Mouse (Mus musculus) adrenal gland, adult 10 weeks (tissue): ENCODE results near the gene Zfp52. TPM values are rescaled to one million over a fixed set of nuclear protein-coding genes. Genes with fewer than 3 reads are reported as not detected.

Experiments
- polyA plus RNA-seq: library from polyadenylated mRNA; stranded (reverse); fragments of 350-450 nt; fragmentation: Illumina TruSeq; extraction: RNeasy Lipid Tissue Mini Kit (QIAGEN cat#74804); gene quantifications from one replicate; pipeline ENCODE4 v1.2.3, GENCODE M21; 2014; ENCODE audit warnings: low read depth, low replicate concordance

Zfp52 gene
- 230 TPM for polyA plus RNA-seq

DNA sequence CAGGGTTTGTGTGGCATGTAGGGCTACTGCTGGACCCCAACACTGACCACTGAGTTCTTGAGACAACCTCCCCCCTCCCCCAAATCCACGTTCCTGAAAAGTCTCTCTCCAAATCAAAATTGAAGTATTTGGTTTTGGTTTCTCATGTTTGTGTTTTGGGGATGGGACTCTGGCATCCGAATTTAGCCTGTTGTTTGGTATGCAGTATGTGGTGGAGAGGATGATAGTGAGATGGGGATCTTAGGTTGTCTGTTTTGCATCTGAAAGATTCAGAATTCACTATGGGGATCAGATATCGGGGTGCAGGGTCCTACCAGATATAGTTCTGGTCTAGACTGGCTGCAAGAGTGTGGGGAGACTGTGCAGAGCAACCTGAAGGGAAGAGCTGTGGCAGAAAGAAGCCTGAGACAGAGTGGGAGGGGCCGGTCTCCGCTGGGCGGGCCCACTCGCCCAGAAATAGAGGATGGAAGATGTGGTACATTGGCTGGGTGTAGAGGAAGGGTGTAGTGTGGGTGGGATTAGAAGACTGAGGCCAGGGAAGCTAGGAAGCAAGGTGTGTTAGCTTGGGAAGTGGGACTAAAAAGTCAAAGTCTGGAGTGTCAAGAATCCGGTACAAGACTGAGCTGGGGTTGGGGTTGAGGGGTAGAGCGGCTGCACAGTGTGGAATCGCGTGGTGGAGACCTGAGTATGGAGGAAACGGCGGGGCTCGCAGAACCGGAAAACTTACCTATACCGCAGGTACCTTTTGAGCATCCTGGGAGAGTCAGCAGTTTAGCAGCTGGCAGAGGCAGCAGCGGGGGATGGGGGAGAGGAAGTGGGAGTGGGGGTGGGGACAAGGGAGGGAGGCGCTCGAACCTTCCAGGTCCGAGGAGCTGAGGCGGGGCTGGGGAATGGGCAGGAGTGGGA is at the start of gene Zfp52:
Gene Zfp52, plus strand, starts transcription at position 444 of the 906 bp plus-strand sequence.

DNA sequence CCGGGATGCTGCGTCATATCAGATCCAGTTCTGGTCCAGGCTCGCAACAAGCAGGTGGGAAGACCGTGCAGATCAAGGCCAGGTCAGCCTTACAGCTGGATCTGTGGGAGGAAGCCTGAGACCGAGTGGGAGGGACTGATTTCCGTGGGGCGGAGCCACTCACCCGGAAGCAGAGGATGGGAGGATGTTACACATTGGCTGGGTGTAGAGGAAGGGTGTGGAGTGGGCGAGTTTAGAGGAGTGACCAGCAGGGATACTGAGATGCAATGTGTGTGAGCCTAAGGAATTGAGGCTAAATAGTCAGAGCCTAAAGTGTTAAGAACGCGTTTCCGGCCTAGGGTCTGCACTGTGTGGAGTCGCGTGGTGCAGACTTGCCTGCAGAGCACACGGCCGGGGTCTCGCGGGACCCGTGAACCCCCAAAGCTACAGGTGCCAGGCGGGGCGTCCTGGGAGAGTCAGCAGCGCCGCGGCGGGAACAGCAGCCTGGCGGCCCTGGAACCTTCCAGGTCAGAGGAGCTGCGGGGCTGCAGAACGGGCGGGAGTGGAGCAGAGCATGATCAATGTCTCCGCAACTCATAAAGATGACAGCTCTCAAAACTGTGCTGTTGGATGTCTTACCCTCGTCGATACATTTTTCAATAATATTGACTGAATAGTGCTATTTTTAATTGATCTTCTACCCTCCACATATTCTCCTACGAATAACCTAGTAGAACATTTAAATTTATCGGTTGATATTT is 46.4 kb upstream of the Zfp52 start, which contains the start of gene Zfp53:
Gene Zfp53, plus strand, starts transcription at position 239 of the 740 bp plus-strand sequence.

DNA sequence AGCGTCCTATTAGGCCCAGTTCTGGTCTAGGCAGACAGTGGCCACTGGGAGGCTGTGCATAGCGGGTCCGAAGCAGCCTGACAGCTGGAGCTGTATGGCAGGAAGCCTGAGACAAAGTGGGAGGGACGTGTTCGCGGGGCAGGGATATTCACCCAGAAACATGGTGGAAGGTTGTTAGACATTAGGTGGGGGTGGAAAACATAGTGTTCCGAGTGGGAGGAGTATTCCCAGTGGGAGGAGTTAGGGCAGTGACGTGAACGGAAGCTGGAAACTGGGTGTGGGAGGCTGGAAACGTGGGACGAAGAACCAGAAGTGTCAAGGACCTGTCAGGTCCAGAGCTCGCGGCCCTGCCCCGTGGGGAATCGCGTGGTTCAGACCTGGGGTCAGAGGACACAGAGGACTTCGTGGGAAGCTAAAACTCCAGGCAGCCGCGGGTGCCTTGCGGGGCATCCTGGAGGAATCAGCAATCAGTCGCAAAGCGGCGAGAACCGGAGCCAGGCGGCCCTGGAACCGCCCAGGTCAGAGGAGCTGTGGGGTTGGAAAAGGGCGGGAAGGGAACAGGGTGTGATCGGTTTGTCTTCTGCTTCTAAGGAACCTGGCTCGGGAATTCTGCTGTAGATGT is 31.5 kb downstream of the Zfp52 start, which contains the start of gene Zfp948:
Gene Zfp948, plus strand, starts transcription at position 281 of the 622 bp plus-strand sequence.

Other genes with a start within 250 kb of the Zfp52 start
- gene Vmn1r237, start 223.7 kb upstream of the Zfp52 start, polyA plus RNA-seq: not detected
- gene Zfp677, start 151.8 kb upstream of the Zfp52 start, polyA plus RNA-seq: 34.0 TPM
- gene Zfp54, start 112.3 kb upstream of the Zfp52 start, polyA plus RNA-seq: 21.3 TPM
- gene Zfp51, start 85.2 kb upstream of the Zfp52 start, polyA plus RNA-seq: 45.0 TPM
- gene Zfp53, start 46.5 kb upstream of the Zfp52 start, polyA plus RNA-seq: 21.7 TPM
- 40.9 TPM for gene Zfp948, start 31.5 kb downstream of the Zfp52 start, polyA plus RNA-seq
- 38.8 TPM for gene Zfp983, start 115.1 kb downstream of the Zfp52 start, polyA plus RNA-seq
- gene Gm10226, start 156.3 kb downstream of the Zfp52 start, polyA plus RNA-seq: 49.7 TPM
- 27.3 TPM for gene Zfp760, start 172.2 kb downstream of the Zfp52 start, polyA plus RNA-seq
- 30.1 TPM for gene Zfp229, start 195.3 kb downstream of the Zfp52 start, polyA plus RNA-seq